Mouse (Mus musculus) stomach, embryonic 16.5 days (tissue): Measurements from ENCODE around the gene Jpt1. TPM values are rescaled to one million over a fixed set of nuclear protein-coding genes. Genes with fewer than 3 reads are reported as not detected.
A peak's percentile ranks its signal among the peaks of the same experiment; 100 is the strongest.

ENCODE experiments used
- ATAC-seq: fragments of 200-750 bp; cut with Nextera tagmentation; 2 replicates; pipeline ENCODE4 v1.8.0; 2017; ENCODE audit warnings: moderate number of reproducible peaks, moderate TSS enrichment; ENCODE audit not compliant: insufficient read depth, low FRiP score
- H3K27ac ChIP-seq: fragments of 300-500 bp; sonication (generic); 2 replicates; pipeline ENCODE4 v1.5.1; 2014; ENCODE audit warnings: low read length
- H3K27me3 ChIP-seq: fragments of 300-500 bp; sonication (generic); 2 replicates; pipeline ENCODE4 v1.6.1; 2014; ENCODE audit warnings: low read length, control low read depth, mixed read lengths; ENCODE audit not compliant: control insufficient read depth, insufficient read depth
- H3K36me3 ChIP-seq: fragments of 300-500 bp; sonication (generic); 2 replicates; pipeline ENCODE4 v1.6.1; 2014; ENCODE audit warnings: low read length; ENCODE audit not compliant: control insufficient read depth, insufficient read depth
- H3K4me1 ChIP-seq: fragments of 300-500 bp; sonication (generic); 2 replicates; pipeline ENCODE4 v1.6.1; 2014; ENCODE audit warnings: low read length, control low read depth, mixed read lengths; ENCODE audit not compliant: control insufficient read depth, insufficient read depth
- H3K4me2 ChIP-seq: fragments of 300-500 bp; sonication (generic); 2 replicates; pipeline ENCODE4 v1.6.1; 2014; ENCODE audit warnings: low read depth, low read length, mixed read lengths
- H3K4me3 ChIP-seq: fragments of 300-500 bp; sonication (generic); replicated peaks from 2 replicates; pipeline ENCODE4 v1.5.1; 2014; ENCODE audit warnings: mild to moderate bottlenecking, low read length
- H3K9ac ChIP-seq: fragments of 300-500 bp; sonication (generic); 2 replicates; pipeline ENCODE4 v1.6.1; 2014; ENCODE audit warnings: low read length
- H3K9me3 ChIP-seq: fragments of 300-500 bp; sonication (generic); replicated peaks from 2 replicates; pipeline ENCODE4 v1.6.1; 2016; ENCODE audit warnings: low read length, control low read depth; ENCODE audit not compliant: control insufficient read depth
- WGBS: fragments of 180-500 bp; shearing (Covaris S2); extraction: QIAGEN DNeasy Blood & Tissue Kit; methylation state at CpG from one replicate; pipeline ENCODE4 v1.1.7; 2014; 5-methylcytosine and 5-hydroxymethylcytosine counted together
- polyA plus RNA-seq: library from polyadenylated mRNA; unstranded; fragments of >200 nt; fragmentation: Nextera tagmentation; extraction: Ambion mirVana; gene quantifications from 2 replicates; pipeline ENCODE4 v1.2.1, GENCODE M21; 2015

Gene Jpt1
- polyA plus RNA-seq, 1 experiment from 2014 or later: 457 TPM

- H3K4me2 ChIP-seq: no peak overlapping the region
- peaks cover 25% of the 10 kb centered on the region for H3K4me1 ChIP-seq
- 0 out of 2 replicates have a peak overlapping the region, but pooled peaks have one; percentile 13 for H3K9ac ChIP-seq
- no peaks in the 10 kb centered on the region for H3K9me3 ChIP-seq
- no peak overlapping the region for H3K4me3 ChIP-seq
- peak; percentile 31; the same call in 1 of the 2 replicates for ATAC-seq
- peak overlapping the region; percentile 57; the same call in 1 of the 2 replicates for H3K27ac ChIP-seq
- H3K27me3 ChIP-seq: no peaks in the 10 kb centered on the region
- WGBS: 17% methylated on average over 15 of the region's 15 CpGs
- no peaks in the 10 kb centered on the region for H3K36me3 ChIP-seq
Measured at GRCm38 (mm10) chr11:115473626-115474275, 40.4 kb downstream of the Jpt1 start.

GRCm38 (mm10) chr11:115472183-115472582 lies 42.0 kb downstream of the Jpt1 start:
- peaks cover 25% of the 10 kb centered on the region for H3K4me1 ChIP-seq
- ATAC-seq: no peak

GRCm38 (mm10) chr11:115467217-115467618 lies 47.0 kb downstream of the Jpt1 start:
- ATAC-seq: no peak

More at GRCm38 (mm10) chr11:115472183-115472582, 42.0 kb downstream of the Jpt1 start:
- Histone ChIP-seq H3K27ac (no peak overlapping the region), H3K4me2 (no peak overlapping the region), H3K36me3 (no peaks in the 10 kb centered on the region), H3K9ac (no peak overlapping the region), H3K4me3 (no peak overlapping the region), H3K9me3 (no peaks in the 10 kb centered on the region), H3K27me3 (no peaks in the 10 kb centered on the region)
- WGBS: 84% methylated on average over 7 of the region's 7 CpGs

GRCm38 (mm10) chr11:115464851-115465250 lies 49.3 kb downstream of the Jpt1 start:
- H3K36me3 ChIP-seq: no peaks in the 10 kb centered on the region
- H3K27ac ChIP-seq: no peak overlapping the region
- H3K9me3 ChIP-seq: no peaks in the 10 kb centered on the region
- H3K9ac ChIP-seq: no peak overlapping the region
- no peaks in the 10 kb centered on the region for H3K27me3 ChIP-seq
- H3K4me2 ChIP-seq: no peak overlapping the region
- H3K4me3 ChIP-seq: no peak overlapping the region
- peaks cover 6% of the 10 kb centered on the region; the same call in 1 of the 2 replicates for H3K4me1 ChIP-seq
- no peak for ATAC-seq
- WGBS: 84% methylated on average over 8 of the region's 8 CpGs

More at GRCm38 (mm10) chr11:115467217-115467618, 47.0 kb downstream of the Jpt1 start:
- H3K27me3 ChIP-seq: no peaks in the 10 kb centered on the region
- H3K9me3 ChIP-seq: no peaks in the 10 kb centered on the region
- peaks cover 6% of the 10 kb centered on the region; the same call in 1 of the 2 replicates for H3K4me1 ChIP-seq
- no peaks in the 10 kb centered on the region for H3K36me3 ChIP-seq
- no peak overlapping the region for H3K27ac ChIP-seq
- no peak overlapping the region for H3K4me2 ChIP-seq
- no peak overlapping the region for H3K4me3 ChIP-seq
- 34% methylated on average over 4 of the region's 4 CpGs for WGBS
- no peak overlapping the region for H3K9ac ChIP-seq

- ATAC-seq: peak; percentile 71
- H3K27ac ChIP-seq: 0 out of 2 replicates have a peak overlapping the region, but pooled peaks have one; percentile 13
- no peak overlapping the region for H3K4me2 ChIP-seq
- WGBS: 53% methylated on average over 11 of the region's 11 CpGs
- H3K36me3 ChIP-seq: no peaks in the 10 kb centered on the region
- H3K4me1 ChIP-seq: peaks cover 6% of the 10 kb centered on the region; the same call in 1 of the 2 replicates
- H3K9ac ChIP-seq: no peak overlapping the region; the same call in 1 of the 2 replicates
- H3K9me3 ChIP-seq: no peaks in the 10 kb centered on the region
- no peaks in the 10 kb centered on the region for H3K27me3 ChIP-seq
- H3K4me3 ChIP-seq: no peak overlapping the region
Measured at GRCm38 (mm10) chr11:115463397-115463796, 50.8 kb downstream of the Jpt1 start.

GRCm38 (mm10) chr11:115462243-115462891 lies 51.8 kb downstream of the Jpt1 start, which contains the start of gene Slc16a5:
Slc16a5 (plus strand) TSS chr11:115462474.
- Histone ChIP-seq H3K9me3 (no peaks in the 10 kb centered on the region), H3K36me3 (no peaks in the 10 kb centered on the region), H3K4me1 (peaks cover 6% of the 10 kb centered on the region; the same call in 1 of the 2 replicates), H3K27me3 (no peaks in the 10 kb centered on the region), H3K4me2 (0 out of 2 replicates have a peak within 1 kb of the TSS, but pooled peaks have one; percentile 16), H3K9ac (no peak within 1 kb of the TSS; the same call in 1 of the 2 replicates), H3K4me3 (no peak within 1 kb of the TSS; the same call in 1 of the 2 replicates), H3K27ac (no peak within 1 kb of the TSS)
- WGBS: 66% methylated on average over 16 of the region's 16 CpGs
- peak; percentile 19; the same call in 1 of the 2 replicates for ATAC-seq

GRCm38 (mm10) chr11:115461846-115462242 lies 52.3 kb downstream of the Jpt1 start:
- WGBS: 72% methylated on average over 5 of the region's 5 CpGs
- H3K4me1 ChIP-seq: peaks cover 6% of the 10 kb centered on the region; the same call in 1 of the 2 replicates
- H3K4me2 ChIP-seq: no peak overlapping the region
- H3K9ac ChIP-seq: no peak overlapping the region
- H3K27me3 ChIP-seq: no peaks in the 10 kb centered on the region
- no peaks in the 10 kb centered on the region for H3K9me3 ChIP-seq
- no peak overlapping the region for H3K27ac ChIP-seq
- H3K4me3 ChIP-seq: no peak overlapping the region
- no peak for ATAC-seq
- no peaks in the 10 kb centered on the region for H3K36me3 ChIP-seq

GRCm38 (mm10) chr11:115460976-115461375 lies 53.2 kb downstream of the Jpt1 start:
- no peak for ATAC-seq
- 22% methylated on average over 8 of the region's 8 CpGs for WGBS
- no peak overlapping the region for H3K4me2 ChIP-seq

GRCm38 (mm10) chr11:115457405-115457804 lies 56.8 kb downstream of the Jpt1 start:
- ATAC-seq: 0 out of 2 replicates have a peak, but pooled peaks have one; percentile 20
- H3K9me3 ChIP-seq: no peaks in the 10 kb centered on the region
- H3K4me1 ChIP-seq: no peaks in the 10 kb centered on the region; the same call in 1 of the 2 replicates
- H3K27me3 ChIP-seq: no peaks in the 10 kb centered on the region
- no peak overlapping the region for H3K4me3 ChIP-seq
- H3K4me2 ChIP-seq: no peak overlapping the region
- no peaks in the 10 kb centered on the region for H3K36me3 ChIP-seq
- no peak overlapping the region for H3K27ac ChIP-seq
- 29% methylated on average over 6 of the region's 6 CpGs for WGBS
- no peak overlapping the region for H3K9ac ChIP-seq

More at GRCm38 (mm10) chr11:115460976-115461375, 53.2 kb downstream of the Jpt1 start:
- peaks cover 6% of the 10 kb centered on the region; the same call in 1 of the 2 replicates for H3K4me1 ChIP-seq
- no peaks in the 10 kb centered on the region for H3K36me3 ChIP-seq
- H3K27ac ChIP-seq: no peak overlapping the region
- no peak overlapping the region for H3K9ac ChIP-seq
- no peaks in the 10 kb centered on the region for H3K27me3 ChIP-seq
- no peaks in the 10 kb centered on the region for H3K9me3 ChIP-seq
- no peak overlapping the region for H3K4me3 ChIP-seq
